Mouse (Mus musculus): ENCODE results near the gene Esr1.

- TF ChIP-seq POLR2A (IDR thresholded peaks at IDR 0.05; ENCODE audit: low read depth, low read length) (no peak), CTCF (IDR thresholded peaks at IDR 0.05; ENCODE audit: borderline replicate concordance, insufficient read depth, low read length) (no peak)
Measured at GRCm38 (mm10) chr10:4627415-4627814, 16.0 kb downstream of the Esr1 start.

Data from embryonic fibroblast, embryonic 13.5 days (primary cell).